Mouse (Mus musculus) embryo, embryonic 9.5 days (tissue): ENCODE measurements around the gene Hs3st3b1.

Source experiments
- DNase-seq: peaks from one replicate; pipeline ENCODE4 v3.0.0-alpha.2; 2017; ENCODE audit errors: extremely low spot score

Hs3st3b1 gene

GRCm38 (mm10) chr11:63922091-63922621 lies at the start of gene Hs3st3b1:
Gene Hs3st3b1 (minus strand): TSS chr11:63922290.
- DNase-seq = peak; percentile 96

- no peak for DNase-seq
Measured at GRCm38 (mm10) chr11:63971462-63971861, 49.4 kb upstream of the Hs3st3b1 start.

GRCm38 (mm10) chr11:63970818-63971217 lies 48.7 kb upstream of the Hs3st3b1 start:
- DNase-seq = no peak

- no peak for DNase-seq
Measured at GRCm38 (mm10) chr11:63969205-63969910, 47.3 kb upstream of the Hs3st3b1 start.

GRCm38 (mm10) chr11:63968388-63969035 lies 46.4 kb upstream of the Hs3st3b1 start:
- no peak for DNase-seq

- DNase-seq = no peak
Measured at GRCm38 (mm10) chr11:63967641-63968387, 45.7 kb upstream of the Hs3st3b1 start.

- DNase-seq = no peak
Measured at GRCm38 (mm10) chr11:63965437-63965836, 43.3 kb upstream of the Hs3st3b1 start.

GRCm38 (mm10) chr11:63957207-63957606 lies 35.1 kb upstream of the Hs3st3b1 start:
- DNase-seq = no peak

GRCm38 (mm10) chr11:63956748-63957147 lies 34.7 kb upstream of the Hs3st3b1 start:
- no peak for DNase-seq

- no peak for DNase-seq
Measured at GRCm38 (mm10) chr11:63953887-63954286, 31.8 kb upstream of the Hs3st3b1 start.

- DNase-seq = peak; percentile 45
Measured at GRCm38 (mm10) chr11:63952743-63953191, 30.7 kb upstream of the Hs3st3b1 start.

GRCm38 (mm10) chr11:63951831-63952631 lies 29.9 kb upstream of the Hs3st3b1 start:
- DNase-seq = peak; percentile 72

- DNase-seq = no peak
Measured at GRCm38 (mm10) chr11:63948371-63948770, 26.3 kb upstream of the Hs3st3b1 start.

GRCm38 (mm10) chr11:63947024-63947423 lies 24.9 kb upstream of the Hs3st3b1 start:
- DNase-seq = no peak

GRCm38 (mm10) chr11:63943947-63944346 lies 21.9 kb upstream of the Hs3st3b1 start:
- no peak for DNase-seq

- no peak for DNase-seq
Measured at GRCm38 (mm10) chr11:63943268-63943890, 21.3 kb upstream of the Hs3st3b1 start.

- DNase-seq = no peak
Measured at GRCm38 (mm10) chr11:63942177-63942576, 20.1 kb upstream of the Hs3st3b1 start.

- DNase-seq = no peak
Measured at GRCm38 (mm10) chr11:63936641-63937040, 14.6 kb upstream of the Hs3st3b1 start.

GRCm38 (mm10) chr11:63926901-63927300 lies 4.8 kb upstream of the Hs3st3b1 start:
- DNase-seq = no peak

GRCm38 (mm10) chr11:63925161-63925582 lies 3.1 kb upstream of the Hs3st3b1 start:
- peak; percentile 90 for DNase-seq
